Mouse (Mus musculus) olfactory bulb, adult 2 months (tissue): ENCODE data around the gene Ankrd12.

Experiments
- CTCF ChIP-seq: fragments of 200-500 bp; IDR thresholded peaks from 2 replicates; pipeline ENCODE4 v1.5.1; 2012; ENCODE audit warnings: low read depth, mild to moderate bottlenecking, low read length, moderate library complexity; ENCODE audit not compliant: insufficient read depth
- POLR2A ChIP-seq: fragments of 200-500 bp; IDR thresholded peaks from 2 replicates; pipeline ENCODE4 v1.6.1; 2012; ENCODE audit warnings: mild to moderate bottlenecking, low read depth, low read length, moderate library complexity; ENCODE audit not compliant: insufficient read depth

GRCm38 (mm10) chr17:66111402-66111959 lies 34.6 kb upstream of the Ankrd12 start, which contains the start of gene Washc1:
- TF ChIP-seq CTCF, result no peak
- peak; percentile 76 for TF ChIP-seq POLR2A
